Mouse (Mus musculus): ENCODE data around the gene Rcc2.

- TF ChIP-seq EP300 (IDR thresholded peaks at IDR 0.05; ENCODE audit: low read depth) (no peak), CTCF (IDR thresholded peaks at IDR 0.05; ENCODE audit: low read depth) (no peak)
These were observed 8.8 kb downstream of the Rcc2 start for GRCm38 (mm10) chr4:140709111-140709510.
